Comparison of ENCODE assay signal across 11 mouse cellular contexts in genomic region chr15:4085600-4086384, GRCm38 (mm10). TPM values are rescaled to one million over a fixed set of nuclear protein-coding genes. Genes with fewer than 3 reads are reported as not detected.
DNase-seq lines count a peak whose midpoint lies in the region; ATAC-seq lines count a peak whose summit lies in the region.
"Had no signal": no experiment of that assay in that cellular context is flagged by ENCODE, and none has a peak within 500 bp of the region (broad histone marks: within the 10 kb centered on the region; RNA-seq: fewer than 3 reads in every experiment).

No protein-coding gene starts in this region.

- no peak overlapping the region for H3K27ac ChIP-seq in forebrain, embryonic 13.5 days
- H3K27ac ChIP-seq in forebrain, embryonic 15.5 days (replicated peaks) = no peak overlapping the region

- no peak overlapping the region for H3K9ac ChIP-seq in forebrain, embryonic 13.5 days
- no peak overlapping the region for H3K9ac ChIP-seq in forebrain, embryonic 15.5 days (replicated peaks)
- H3K9ac ChIP-seq: forebrain, postnatal 0 days had no signal

- no peaks in the 10 kb centered on the region for H3K27me3 ChIP-seq in forebrain, embryonic 13.5 days
- H3K27me3 ChIP-seq in forebrain, embryonic 15.5 days = no peaks in the 10 kb centered on the region

- no peak overlapping the region for H3K4me3 ChIP-seq in forebrain, embryonic 13.5 days
- no peak overlapping the region for H3K4me3 ChIP-seq in forebrain, embryonic 15.5 days

- DNase-seq in spleen, adult 18-20 months = peak; percentile 22 to 26
- DNase-seq in spleen, postnatal 14 days (ENCODE audit: low spot score in 2 of 2) = no peak
- peak; percentile 45 to 55 for DNase-seq in kidney, postnatal 25 days
- peak; percentile 48 for DNase-seq in thymus, postnatal 4 days
- DNase-seq in MN1 (ENCODE audit: low spot score) = no peak
- no peak for DNase-seq in embryo, embryonic 10.5 days (ENCODE audit: low spot score)
- DNase-seq: forebrain, postnatal 0 days; lung, postnatal 36 days; right cerebral cortex, postnatal 25 days had no signal

- ATAC-seq in forebrain, embryonic 13.5 days = peak; percentile 26; the same call in 1 of the 2 replicates
- ATAC-seq in forebrain, embryonic 15.5 days (replicated peaks) = no peak
- ATAC-seq: forebrain, postnatal 0 days had no signal

- H3K9me3 ChIP-seq in forebrain, embryonic 13.5 days (replicated peaks) = no peaks in the 10 kb centered on the region
- H3K9me3 ChIP-seq in forebrain, embryonic 15.5 days = no peaks in the 10 kb centered on the region

- H3K4me1 ChIP-seq in forebrain, embryonic 13.5 days = peaks cover 8% of the 10 kb centered on the region; the same call in 1 of the 2 replicates
- H3K4me1 ChIP-seq in forebrain, embryonic 15.5 days = no peaks in the 10 kb centered on the region; the same call in 1 of the 2 replicates

- WGBS in forebrain, embryonic 13.5 days = 64% methylated on average over 10 of the region's 10 CpGs
- 57% methylated on average over 10 of the region's 10 CpGs for WGBS in forebrain, embryonic 15.5 days

- H3K4me2 ChIP-seq in forebrain, embryonic 13.5 days = no peak overlapping the region
- H3K4me2 ChIP-seq in forebrain, embryonic 15.5 days (replicated peaks) = no peak overlapping the region

- no peaks in the 10 kb centered on the region for H3K36me3 ChIP-seq in forebrain, embryonic 13.5 days (ENCODE audit: poor library complexity, severe bottlenecking)
- H3K36me3 ChIP-seq in forebrain, embryonic 15.5 days = no peaks in the 10 kb centered on the region

RNA-seq across cellular contexts. Expression of gene Oxct1, which starts 59.6 kb away (rescaled TPM):
- polyA plus RNA-seq in forebrain, embryonic 13.5 days (2015; fragmentation: Nextera tagmentation; extraction: Ambion mirVana) = 231 and 249 TPM in 2 replicates
- polyA plus RNA-seq in forebrain, embryonic 15.5 days (2015; fragmentation: Nextera tagmentation; extraction: Ambion mirVana) = 257 and 282 TPM in 2 replicates

Comparison
In these comparisons a context has a peak if more than half of its experiments do, and no peak if none do; other contexts are left out.
1. DNase-seq: peak in spleen, adult 18-20 months (2 of 2), kidney, postnatal 25 days (2 of 2) and thymus, postnatal 4 days (single experiment); none in spleen, postnatal 14 days (0 of 2), MN1 (single experiment) and embryo, embryonic 10.5 days (single experiment).